Mouse (Mus musculus) myocyte (in vitro differentiated cells): ENCODE measurements around the gene Micu1.
A peak's percentile ranks its signal among the peaks of the same experiment; 100 is the strongest.

ENCODE experiments used
- E2F4 ChIP-seq: IDR thresholded peaks from one replicate; pipeline ENCODE4 v1.6.1; 2011; ENCODE audit warnings: mild to moderate bottlenecking, control low read depth, moderate library complexity; ENCODE audit not compliant: insufficient read depth
- MAX ChIP-seq: IDR thresholded peaks from one replicate; pipeline ENCODE4 v1.6.1; 2011; ENCODE audit warnings: low read depth, mild to moderate bottlenecking, control low read depth
- POLR2A ChIP-seq: IDR thresholded peaks from one replicate; pipeline ENCODE4 v1.6.1; 2011; ENCODE audit warnings: low read depth, mild to moderate bottlenecking, control low read depth, moderate library complexity; ENCODE audit not compliant: insufficient read length
- TCF12 ChIP-seq: IDR thresholded peaks from one replicate; pipeline ENCODE4 v1.6.1; 2011; ENCODE audit warnings: mild to moderate bottlenecking, control low read depth; ENCODE audit not compliant: poor library complexity, insufficient read depth, severe bottlenecking

DNA sequence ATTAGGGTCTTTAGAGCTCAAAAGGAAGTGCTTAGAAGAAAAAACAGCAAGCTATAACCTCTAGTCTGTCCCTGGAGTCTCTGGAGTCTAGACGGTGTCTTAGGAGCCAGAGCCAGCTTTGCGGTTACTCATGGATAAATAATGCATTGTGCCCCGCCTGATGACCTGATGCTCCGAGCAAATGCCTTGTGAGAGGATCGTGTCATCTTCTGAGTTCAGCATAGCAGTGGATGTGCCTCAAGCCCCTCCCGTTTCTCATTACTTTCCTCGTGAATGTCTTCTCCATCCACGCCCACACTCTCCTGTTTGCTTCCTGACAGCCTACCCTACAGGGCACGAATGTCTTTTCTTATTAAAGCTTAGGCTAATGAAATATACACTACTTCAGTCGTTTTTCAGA lies 97.9 kb downstream of the Micu1 start:
- no peak for TF ChIP-seq E2F4
- TF ChIP-seq TCF12, result no peak
- peak; percentile 11 for TF ChIP-seq POLR2A
- no peak for TF ChIP-seq MAX
